Mouse (Mus musculus): Measurements from ENCODE around the gene Rtbdn. TPM values are rescaled to one million over a fixed set of nuclear protein-coding genes. Genes with fewer than 3 reads are reported as not detected.
A peak's percentile ranks its signal among the peaks of the same experiment; 100 is the strongest.

Rtbdn gene
- total and polyA plus RNA-seq, 2 experiments from 2014 or later: 3.5 to 10.4 TPM

DNA sequence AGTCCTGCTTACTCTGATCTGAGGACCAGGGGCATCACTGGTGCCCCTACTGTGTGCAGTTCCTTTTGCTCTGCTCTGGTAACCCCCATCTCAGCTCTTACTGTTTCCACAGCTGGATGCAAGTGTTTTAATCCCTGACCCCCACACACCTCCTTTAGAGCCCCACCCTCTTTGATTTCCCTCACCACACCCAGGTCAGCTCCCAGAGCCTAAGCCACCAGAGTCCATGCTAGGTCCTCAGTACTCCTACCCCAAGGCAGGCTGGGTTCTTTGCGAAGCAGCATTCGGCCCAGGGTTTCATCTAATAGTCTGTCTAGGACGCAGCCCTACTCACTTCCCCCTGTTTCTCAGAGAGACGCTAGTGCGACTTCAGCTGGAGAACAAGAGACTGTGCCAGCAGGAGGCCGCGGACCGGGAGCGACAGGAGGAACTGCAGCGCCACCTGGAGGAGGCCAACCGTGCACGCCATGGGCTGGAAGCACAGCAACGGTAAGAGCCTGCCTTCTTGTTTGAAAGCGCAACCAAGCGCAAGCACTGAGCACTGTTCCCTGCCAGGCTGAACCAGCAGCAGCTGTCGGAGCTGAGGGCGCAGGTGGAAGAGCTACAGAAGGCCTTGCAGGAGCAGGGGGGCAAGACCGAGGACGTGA lies 51.0 kb downstream of the Rtbdn start:
- TF ChIP-seq CTCF (IDR thresholded peaks at IDR 0.05; ENCODE audit: low read depth): peak; percentile 93
- DNase-seq (peak; percentile 90), ATAC-seq (peak; percentile 88)
- H3K36me3 ChIP-seq (ENCODE audit: insufficient read depth): peaks cover 14% of the 10 kb centered on the region
- no peak overlapping the region for H3K4me3 ChIP-seq (ENCODE audit: low read depth, low read length)
- no peaks in the 10 kb centered on the region for H3K4me1 ChIP-seq (ENCODE audit: insufficient read depth)
- no peak overlapping the region for H3K4me2 ChIP-seq (ENCODE audit: low read depth)
- peak overlapping the region; percentile 25; the same call in 1 of the 2 replicates for H3K9ac ChIP-seq
- no peaks in the 10 kb centered on the region for H3K27me3 ChIP-seq (ENCODE audit: insufficient read depth, low read length)
- no peak overlapping the region for H3K27ac ChIP-seq (ENCODE audit: low read depth, low read length)
- no peaks in the 10 kb centered on the region for H3K9me3 ChIP-seq (ENCODE audit: low read length)
- 3% methylated on average over 19 of the region's 19 CpGs for WGBS

Small RNA genes within 50 kb of the gene (microRNA-seq; reads per million reads assigned to microRNA genes)
- 0 reads per million in 2 experiments for gene Gm24197

Other genes starting within 250 kb of the Rtbdn start
- gene Lyl1, start 245.5 kb upstream of the Rtbdn start, total RNA-seq (2014; rRNA removed): 2.2 and 2.7 TPM in 2 replicates
- 2.4 and 2.5 TPM in 2 replicates for gene Lyl1, start 245.5 kb upstream of the Rtbdn start, polyA plus RNA-seq (2015; fragmentation: Nextera tagmentation; extraction: Ambion mirVana)
- not detected in 2 replicates for gene G430095P16Rik, start 224.0 kb upstream of the Rtbdn start, total RNA-seq (2014; rRNA removed)
- gene G430095P16Rik, start 224.0 kb upstream of the Rtbdn start, polyA plus RNA-seq (2015; fragmentation: Nextera tagmentation; extraction: Ambion mirVana): 0.56 and 1.0 TPM in 2 replicates
- gene Nfix, start 146.6 kb upstream of the Rtbdn start, total RNA-seq (2014; rRNA removed): 111 and 116 TPM in 2 replicates
- 347 and 376 TPM in 2 replicates for gene Nfix, start 146.6 kb upstream of the Rtbdn start, polyA plus RNA-seq (2015; fragmentation: Nextera tagmentation; extraction: Ambion mirVana)
- gene Dand5, start 124.2 kb upstream of the Rtbdn start, total RNA-seq (2014; rRNA removed): 4.7 and 6.9 TPM in 2 replicates
- gene Dand5, start 124.2 kb upstream of the Rtbdn start, polyA plus RNA-seq (2015; fragmentation: Nextera tagmentation; extraction: Ambion mirVana): 8.2 and 10.0 TPM in 2 replicates
- 24.7 and 28.7 TPM in 2 replicates for gene Gadd45gip1, start 115.5 kb upstream of the Rtbdn start, total RNA-seq (2014; rRNA removed)
- gene Gadd45gip1, start 115.5 kb upstream of the Rtbdn start, polyA plus RNA-seq (2015; fragmentation: Nextera tagmentation; extraction: Ambion mirVana): 36.7 and 40.8 TPM in 2 replicates
- 32.2 and 55.3 TPM in 2 replicates for gene Rad23a, start 106.3 kb upstream of the Rtbdn start, total RNA-seq (2014; rRNA removed)
- 63.5 and 77.4 TPM in 2 replicates for gene Rad23a, start 106.3 kb upstream of the Rtbdn start, polyA plus RNA-seq (2015; fragmentation: Nextera tagmentation; extraction: Ambion mirVana)
- gene Calr, start 100.1 kb upstream of the Rtbdn start, total RNA-seq (2014; rRNA removed): 470 and 505 TPM in 2 replicates
- 354 and 405 TPM in 2 replicates for gene Calr, start 100.1 kb upstream of the Rtbdn start, polyA plus RNA-seq (2015; fragmentation: Nextera tagmentation; extraction: Ambion mirVana)
- 77.1 and 91.2 TPM in 2 replicates for gene Farsa, start 90.0 kb upstream of the Rtbdn start, total RNA-seq (2014; rRNA removed)
- 100 and 103 TPM in 2 replicates for gene Farsa, start 90.0 kb upstream of the Rtbdn start, polyA plus RNA-seq (2015; fragmentation: Nextera tagmentation; extraction: Ambion mirVana)
- gene Syce2, start 74.9 kb upstream of the Rtbdn start, total RNA-seq (2014; rRNA removed): 27.5 and 32.2 TPM in 2 replicates
- 77.9 and 78.2 TPM in 2 replicates for gene Syce2, start 74.9 kb upstream of the Rtbdn start, polyA plus RNA-seq (2015; fragmentation: Nextera tagmentation; extraction: Ambion mirVana)
- 28.9 and 31.5 TPM in 2 replicates for gene Gcdh, start 53.1 kb upstream of the Rtbdn start, total RNA-seq (2014; rRNA removed)
- 21.3 and 27.5 TPM in 2 replicates for gene Gcdh, start 53.1 kb upstream of the Rtbdn start, polyA plus RNA-seq (2015; fragmentation: Nextera tagmentation; extraction: Ambion mirVana)
- 0.46 TPM in 1 of 2 replicates, not detected in the other for gene Klf1, start 45.1 kb upstream of the Rtbdn start, total RNA-seq (2014; rRNA removed)
- gene Klf1, start 45.1 kb upstream of the Rtbdn start, polyA plus RNA-seq (2015; fragmentation: Nextera tagmentation; extraction: Ambion mirVana): 0.50 and 0.77 TPM in 2 replicates
- 3.6 and 3.7 TPM in 2 replicates for gene Dnase2a, start 38.4 kb upstream of the Rtbdn start, total RNA-seq (2014; rRNA removed)
- 6.3 and 7.1 TPM in 2 replicates for gene Dnase2a, start 38.4 kb upstream of the Rtbdn start, polyA plus RNA-seq (2015; fragmentation: Nextera tagmentation; extraction: Ambion mirVana)
- gene Mast1, start 9.6 kb upstream of the Rtbdn start, total RNA-seq (2014; rRNA removed): 39.7 and 57.7 TPM in 2 replicates
- 44.2 and 63.8 TPM in 2 replicates for gene Mast1, start 9.6 kb upstream of the Rtbdn start, polyA plus RNA-seq (2015; fragmentation: Nextera tagmentation; extraction: Ambion mirVana)
- not detected in 2 replicates for gene Gm49661, start 22.4 kb downstream of the Rtbdn start, total RNA-seq (2014; rRNA removed)
- gene Gm49661, start 22.4 kb downstream of the Rtbdn start, polyA plus RNA-seq (2015; fragmentation: Nextera tagmentation; extraction: Ambion mirVana): not detected in 2 replicates
- 814 and 983 TPM in 2 replicates for gene Prdx2, start 22.6 kb downstream of the Rtbdn start, total RNA-seq (2014; rRNA removed)
- gene Prdx2, start 22.6 kb downstream of the Rtbdn start, polyA plus RNA-seq (2015; fragmentation: Nextera tagmentation; extraction: Ambion mirVana): 974 and 1,110 TPM in 2 replicates
- gene Rnaseh2a, start 22.8 kb downstream of the Rtbdn start, total RNA-seq (2014; rRNA removed): 39.8 and 42.7 TPM in 2 replicates
- gene Rnaseh2a, start 22.8 kb downstream of the Rtbdn start, polyA plus RNA-seq (2015; fragmentation: Nextera tagmentation; extraction: Ambion mirVana): 52.2 and 56.3 TPM in 2 replicates
- gene Junb, start 31.7 kb downstream of the Rtbdn start, total RNA-seq (2014; rRNA removed): 21.9 and 22.2 TPM in 2 replicates
- 10.1 and 15.9 TPM in 2 replicates for gene Junb, start 31.7 kb downstream of the Rtbdn start, polyA plus RNA-seq (2015; fragmentation: Nextera tagmentation; extraction: Ambion mirVana)
- 30.3 and 32.5 TPM in 2 replicates for gene Hook2, start 43.6 kb downstream of the Rtbdn start, total RNA-seq (2014; rRNA removed)
- gene Hook2, start 43.6 kb downstream of the Rtbdn start, polyA plus RNA-seq (2015; fragmentation: Nextera tagmentation; extraction: Ambion mirVana): 22.6 and 28.7 TPM in 2 replicates
- gene Best2, start 67.5 kb downstream of the Rtbdn start, total RNA-seq (2014; rRNA removed): not detected in 2 replicates
- gene Best2, start 67.5 kb downstream of the Rtbdn start, polyA plus RNA-seq (2015; fragmentation: Nextera tagmentation; extraction: Ambion mirVana): 0.11 and 0.15 TPM in 2 replicates
- 136 and 160 TPM in 2 replicates for gene Asna1, start 78.3 kb downstream of the Rtbdn start, total RNA-seq (2014; rRNA removed)
- gene Asna1, start 78.3 kb downstream of the Rtbdn start, polyA plus RNA-seq (2015; fragmentation: Nextera tagmentation; extraction: Ambion mirVana): 153 and 180 TPM in 2 replicates
- gene Trir, start 79.8 kb downstream of the Rtbdn start, total RNA-seq (2014; rRNA removed): 338 and 447 TPM in 2 replicates
- gene Trir, start 79.8 kb downstream of the Rtbdn start, polyA plus RNA-seq (2015; fragmentation: Nextera tagmentation; extraction: Ambion mirVana): 161 and 178 TPM in 2 replicates
- 129 and 155 TPM in 2 replicates for gene Tnpo2, start 89.9 kb downstream of the Rtbdn start, total RNA-seq (2014; rRNA removed)
- gene Tnpo2, start 89.9 kb downstream of the Rtbdn start, polyA plus RNA-seq (2015; fragmentation: Nextera tagmentation; extraction: Ambion mirVana): 40.4 and 52.3 TPM in 2 replicates
- 106 and 115 TPM in 2 replicates for gene Fbxw9, start 113.1 kb downstream of the Rtbdn start, total RNA-seq (2014; rRNA removed)
- 79.8 and 87.4 TPM in 2 replicates for gene Fbxw9, start 113.1 kb downstream of the Rtbdn start, polyA plus RNA-seq (2015; fragmentation: Nextera tagmentation; extraction: Ambion mirVana)
- gene Gm5741, start 121.0 kb downstream of the Rtbdn start, total RNA-seq (2014; rRNA removed): not detected in 2 replicates
- 0.74 and 3.0 TPM in 2 replicates for gene Gm5741, start 121.0 kb downstream of the Rtbdn start, polyA plus RNA-seq (2015; fragmentation: Nextera tagmentation; extraction: Ambion mirVana)
- gene Dhps, start 124.8 kb downstream of the Rtbdn start, total RNA-seq (2014; rRNA removed): 63.1 and 74.3 TPM in 2 replicates
- gene Dhps, start 124.8 kb downstream of the Rtbdn start, polyA plus RNA-seq (2015; fragmentation: Nextera tagmentation; extraction: Ambion mirVana): 104 and 118 TPM in 2 replicates
- 80.8 and 105 TPM in 2 replicates for gene Wdr83os, start 133.7 kb downstream of the Rtbdn start, total RNA-seq (2014; rRNA removed)
- gene Wdr83os, start 133.7 kb downstream of the Rtbdn start, polyA plus RNA-seq (2015; fragmentation: Nextera tagmentation; extraction: Ambion mirVana): 171 and 182 TPM in 2 replicates
- 22.1 and 22.5 TPM in 2 replicates for gene Wdr83, start 134.3 kb downstream of the Rtbdn start, total RNA-seq (2014; rRNA removed)
- 35.3 and 37.2 TPM in 2 replicates for gene Wdr83, start 134.3 kb downstream of the Rtbdn start, polyA plus RNA-seq (2015; fragmentation: Nextera tagmentation; extraction: Ambion mirVana)
- 24.9 and 28.8 TPM in 2 replicates for gene Man2b1, start 136.3 kb downstream of the Rtbdn start, total RNA-seq (2014; rRNA removed)
- gene Man2b1, start 136.3 kb downstream of the Rtbdn start, polyA plus RNA-seq (2015; fragmentation: Nextera tagmentation; extraction: Ambion mirVana): 14.8 and 18.0 TPM in 2 replicates
- 2.7 and 3.2 TPM in 2 replicates for gene Zfp791, start 176.1 kb downstream of the Rtbdn start, total RNA-seq (2014; rRNA removed)
- gene Zfp791, start 176.1 kb downstream of the Rtbdn start, polyA plus RNA-seq (2015; fragmentation: Nextera tagmentation; extraction: Ambion mirVana): 1.5 and 2.4 TPM in 2 replicates
- gene Cks1brt, start 204.9 kb downstream of the Rtbdn start, total RNA-seq (2014; rRNA removed): not detected in 2 replicates
- gene Cks1brt, start 204.9 kb downstream of the Rtbdn start, polyA plus RNA-seq (2015; fragmentation: Nextera tagmentation; extraction: Ambion mirVana): not detected in 2 replicates